Mouse (Mus musculus) hindbrain, embryonic 14.5 days (tissue): Measurements from ENCODE around the gene Tmprss11e. TPM values are rescaled to one million over a fixed set of nuclear protein-coding genes. Genes with fewer than 3 reads are reported as not detected.

Source experiments
- ATAC-seq: fragments of 200-750 bp; cut with Nextera tagmentation; 2 replicates; pipeline ENCODE4 v1.8.0; 2017; ENCODE audit warnings: moderate number of reproducible peaks, mild to moderate bottlenecking, moderate TSS enrichment, moderate library complexity; ENCODE audit not compliant: low FRiP score
- DNase-seq: peaks from one replicate; pipeline ENCODE4 v3.0.0-alpha.2; 2015; ENCODE audit warnings: low spot score
- H3K27ac ChIP-seq: fragments of 300-500 bp; sonication (generic); 2 replicates; pipeline ENCODE4 v1.5.1; 2014; ENCODE audit warnings: mild to moderate bottlenecking, moderate library complexity
- H3K27me3 ChIP-seq: fragments of 300-500 bp; sonication (generic); 2 replicates; pipeline ENCODE4 v1.6.1; 2014; ENCODE audit warnings: mild to moderate bottlenecking, low read length, mixed read lengths; ENCODE audit not compliant: control insufficient read depth, insufficient read depth
- H3K36me3 ChIP-seq: fragments of 300-500 bp; sonication (generic); replicated peaks from 2 replicates; pipeline ENCODE4 v1.6.1; 2014; ENCODE audit not compliant: control insufficient read depth, insufficient read depth
- H3K4me1 ChIP-seq: fragments of 300-500 bp; sonication (generic); replicated peaks from 2 replicates; pipeline ENCODE4 v1.6.1; 2014; ENCODE audit warnings: antibody characterized with exemption, low read length, mixed read lengths; ENCODE audit not compliant: control insufficient read depth, insufficient read depth
- H3K4me2 ChIP-seq: fragments of 300-500 bp; sonication (generic); replicated peaks from 2 replicates; pipeline ENCODE4 v1.6.1; 2014; ENCODE audit warnings: mild to moderate bottlenecking, moderate library complexity
- H3K4me3 ChIP-seq: fragments of 300-500 bp; sonication (generic); replicated peaks from 2 replicates; pipeline ENCODE4 v1.5.1; 2014; ENCODE audit warnings: mild to moderate bottlenecking, low read length
- H3K9ac ChIP-seq: fragments of 300-500 bp; sonication (generic); 2 replicates; pipeline ENCODE4 v1.6.1; 2014
- H3K9me3 ChIP-seq: fragments of 300-500 bp; sonication (generic); 2 replicates; pipeline ENCODE4 v1.6.1; 2016; ENCODE audit warnings: low read length; ENCODE audit not compliant: control insufficient read depth
- WGBS: fragments of 180-500 bp; shearing (Covaris S2); extraction: QIAGEN DNeasy Blood & Tissue Kit; methylation state at CpG from one replicate; pipeline ENCODE4 v1.1.7; 2014; 5-methylcytosine and 5-hydroxymethylcytosine counted together
- polyA plus RNA-seq: library from polyadenylated mRNA; unstranded; fragments of >200 nt; fragmentation: Nextera tagmentation; extraction: Ambion mirVana; gene quantifications from 2 replicates; pipeline ENCODE4 v1.2.1, GENCODE M21; 2014

Gene Tmprss11e
- 0.05 TPM in 1 of 2 replicates, not detected in the other for polyA plus RNA-seq

DNA sequence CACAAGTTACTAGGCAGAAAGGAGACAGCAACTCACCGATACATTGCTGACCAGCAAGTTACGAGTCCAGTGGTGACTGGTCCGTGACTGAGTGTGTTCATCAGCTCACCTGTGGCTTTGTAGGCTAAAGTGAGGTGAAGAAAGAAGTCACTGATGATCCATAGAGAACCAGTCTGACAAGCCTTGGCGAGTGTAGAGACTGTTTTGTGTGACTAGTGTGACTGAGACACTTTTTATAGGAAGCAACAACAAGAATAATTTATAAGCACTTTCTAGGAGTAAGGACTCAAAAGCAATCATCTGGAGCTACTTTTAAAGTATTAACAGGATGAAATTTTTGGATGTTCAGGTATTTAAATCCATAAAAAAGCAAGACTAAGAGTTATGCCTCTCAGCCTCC is at the start of gene Tmprss11e:
Gene Tmprss11e (minus strand): TSS at position 101 of the 400 bp plus-strand sequence.
- Histone ChIP-seq H3K27me3 (no peaks in the 10 kb centered on the region), H3K4me3 (no peak within 1 kb of the TSS), H3K27ac (no peak within 1 kb of the TSS), H3K4me1 (no peaks in the 10 kb centered on the region), H3K9ac (no peak within 1 kb of the TSS), H3K9me3 (no peaks in the 10 kb centered on the region), H3K4me2 (no peak within 1 kb of the TSS), H3K36me3 (no peaks in the 10 kb centered on the region)
- DNase-seq: no peak
- 91% methylated on average over 4 of the region's 4 CpGs for WGBS
- ATAC-seq: no peak

DNA sequence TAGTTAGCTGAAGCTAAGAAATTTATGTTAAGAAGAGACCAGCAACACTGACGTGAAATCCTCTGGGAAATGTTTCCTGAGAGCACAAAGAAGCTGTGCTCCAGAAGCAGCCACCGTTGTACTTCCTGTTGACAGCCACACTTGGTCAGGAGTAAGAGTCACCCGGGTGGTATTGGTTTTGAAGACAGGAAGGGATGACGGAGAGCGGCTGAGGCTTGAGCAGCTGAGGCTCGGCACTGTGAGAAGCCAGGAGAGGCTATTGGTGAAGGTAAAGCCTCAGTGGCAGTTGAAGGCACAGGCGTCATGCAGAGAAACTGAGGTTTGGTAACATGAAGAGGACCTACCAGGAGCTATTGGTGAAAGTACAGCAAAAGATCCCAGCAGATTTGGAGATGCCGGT is 47.2 kb upstream of the Tmprss11e start:
- no peaks in the 10 kb centered on the region for H3K4me1 ChIP-seq
- 79% methylated on average over 8 of the region's 8 CpGs for WGBS

DNA sequence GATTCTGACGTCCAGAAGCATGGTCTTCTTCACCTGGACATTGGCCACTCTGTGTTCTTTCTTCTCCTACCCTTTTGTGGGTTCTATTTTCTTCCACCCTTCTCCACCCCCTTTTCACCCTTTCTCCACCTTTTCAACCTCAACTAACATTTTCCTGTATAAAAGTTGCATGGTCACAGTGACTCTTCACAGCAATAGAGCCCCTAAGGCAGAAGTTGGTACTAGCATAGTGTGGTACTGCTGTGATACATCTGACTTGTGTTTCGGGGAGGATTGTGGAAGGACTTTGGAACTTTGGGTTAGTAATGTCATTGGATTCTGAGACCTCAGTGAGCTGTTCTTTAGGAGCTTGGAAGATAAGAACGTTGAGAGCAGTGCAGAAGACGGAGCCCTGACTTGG is 46.6 kb upstream of the Tmprss11e start:
- Histone ChIP-seq H3K9ac (no peak overlapping the region), H3K36me3 (no peaks in the 10 kb centered on the region), H3K4me2 (no peak overlapping the region), H3K27ac (no peak overlapping the region), H3K9me3 (no peaks in the 10 kb centered on the region), H3K4me3 (no peak overlapping the region), H3K27me3 (no peaks in the 10 kb centered on the region), H3K4me1 (no peaks in the 10 kb centered on the region)
- ATAC-seq: no peak
- no peak for DNase-seq
- 72% methylated on average over 4 of the region's 4 CpGs for WGBS

More for the DNA sequence above, 47.2 kb upstream of the Tmprss11e start:
- DNase-seq (no peak), ATAC-seq (no peak)
- H3K9ac ChIP-seq: no peak overlapping the region
- no peak overlapping the region for H3K27ac ChIP-seq
- no peaks in the 10 kb centered on the region for H3K9me3 ChIP-seq
- H3K4me3 ChIP-seq: no peak overlapping the region
- H3K36me3 ChIP-seq: no peaks in the 10 kb centered on the region
- no peaks in the 10 kb centered on the region for H3K27me3 ChIP-seq
- H3K4me2 ChIP-seq: no peak overlapping the region

DNA sequence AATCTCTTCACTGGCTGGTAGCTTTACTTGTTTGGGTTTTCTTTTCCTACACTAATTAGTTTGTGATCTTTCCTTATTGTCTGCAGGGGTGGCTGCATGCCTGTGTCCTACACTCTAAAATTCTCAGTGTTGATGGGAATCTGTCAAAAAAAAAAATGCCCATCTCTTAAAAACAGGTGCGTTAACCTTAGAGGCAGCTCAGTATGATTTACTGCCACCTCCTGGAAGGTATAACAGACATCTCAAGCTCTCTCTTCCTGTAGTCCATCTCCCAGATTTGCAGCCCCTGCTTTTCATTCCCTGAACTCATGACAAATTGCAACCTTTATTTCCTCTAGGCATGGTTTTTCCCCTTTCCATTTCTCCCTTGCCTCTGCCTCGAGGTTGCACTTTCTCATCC is 44.3 kb upstream of the Tmprss11e start:
- no peaks in the 10 kb centered on the region for H3K9me3 ChIP-seq
- no peak overlapping the region for H3K4me2 ChIP-seq
- H3K27ac ChIP-seq: no peak overlapping the region
- no peaks in the 10 kb centered on the region for H3K4me1 ChIP-seq
- H3K9ac ChIP-seq: no peak overlapping the region
- no peaks in the 10 kb centered on the region for H3K27me3 ChIP-seq
- no peak for ATAC-seq
- WGBS: 74% methylated on average over 2 of the region's 2 CpGs
- no peak overlapping the region for H3K4me3 ChIP-seq
- H3K36me3 ChIP-seq: no peaks in the 10 kb centered on the region
- DNase-seq: no peak

DNA sequence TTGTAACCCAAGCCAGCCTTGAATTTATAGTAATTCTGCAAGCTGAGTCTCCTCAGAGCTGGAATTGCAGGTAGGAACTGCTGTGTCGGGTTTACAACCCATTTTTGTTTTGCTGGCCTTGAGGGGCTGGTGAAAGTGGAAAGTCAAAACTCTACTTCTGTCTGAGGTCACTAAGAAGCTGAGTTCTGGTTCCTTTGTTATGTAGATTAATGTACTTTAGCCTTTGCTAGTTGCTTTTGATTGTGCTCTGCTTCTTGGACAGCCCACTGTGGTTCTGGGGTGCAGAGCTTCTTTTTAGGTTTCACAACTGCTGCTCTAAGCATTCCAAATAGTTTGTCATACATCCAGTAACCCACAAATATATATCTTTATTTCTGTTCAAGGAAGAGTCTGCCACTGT is 41.2 kb upstream of the Tmprss11e start:
- Histone ChIP-seq H3K9ac (no peak overlapping the region), H3K27me3 (no peaks in the 10 kb centered on the region), H3K4me1 (no peaks in the 10 kb centered on the region), H3K4me2 (no peak overlapping the region), H3K4me3 (no peak overlapping the region), H3K36me3 (no peaks in the 10 kb centered on the region), H3K27ac (no peak overlapping the region), H3K9me3 (no peaks in the 10 kb centered on the region)
- DNase-seq: no peak
- 36% methylated on average over 1 of the region's 1 CpGs for WGBS
- no peak for ATAC-seq

DNA sequence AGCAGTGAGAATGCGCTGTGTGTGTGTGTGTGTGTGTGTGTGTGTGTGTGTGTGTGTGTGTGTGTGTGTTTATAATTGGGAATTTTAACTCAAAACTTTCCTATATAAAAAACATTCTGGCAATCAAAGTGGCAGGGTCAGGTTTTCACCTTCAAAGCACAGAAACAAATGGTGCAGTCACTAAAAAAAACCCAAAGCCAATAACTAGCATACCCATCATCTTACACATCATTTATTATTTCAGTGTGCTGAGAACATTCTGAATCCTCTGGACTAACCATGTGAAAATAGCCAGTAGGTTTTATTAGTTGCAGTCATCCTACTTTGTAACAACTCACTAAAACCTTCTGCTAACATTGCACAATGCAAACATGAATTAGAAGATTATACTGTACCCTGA is 38.6 kb upstream of the Tmprss11e start:
- H3K9me3 ChIP-seq: no peaks in the 10 kb centered on the region
- DNase-seq (no peak), ATAC-seq (no peak)
- WGBS: 85% methylated on average over 1 of the region's 1 CpGs
- H3K27me3 ChIP-seq: no peaks in the 10 kb centered on the region
- H3K4me1 ChIP-seq: no peaks in the 10 kb centered on the region
- H3K36me3 ChIP-seq: no peaks in the 10 kb centered on the region
- no peak overlapping the region for H3K4me2 ChIP-seq
- H3K9ac ChIP-seq: no peak overlapping the region
- no peak overlapping the region for H3K27ac ChIP-seq
- no peak overlapping the region for H3K4me3 ChIP-seq

DNA sequence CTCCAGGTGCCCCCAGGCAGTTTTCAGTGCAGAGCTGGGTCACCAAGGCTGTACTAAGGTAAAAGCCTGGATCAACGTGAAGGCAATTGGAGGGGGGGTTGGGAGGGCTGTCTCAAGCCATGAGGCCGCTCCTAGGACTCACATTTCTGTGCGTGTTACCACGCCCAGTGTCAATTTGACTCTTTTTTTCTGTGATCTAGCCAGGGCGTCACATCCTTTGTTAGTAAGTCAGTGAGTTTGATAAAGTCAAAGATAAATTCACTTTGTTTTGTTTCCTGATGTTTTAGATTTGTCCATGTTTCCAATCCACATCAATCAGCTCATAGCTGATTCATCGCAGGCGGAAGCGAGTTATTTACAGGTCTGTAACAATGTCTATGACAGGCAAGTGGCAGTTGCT is 37.4 kb upstream of the Tmprss11e start:
- Histone ChIP-seq H3K4me2 (no peak overlapping the region), H3K9me3 (no peaks in the 10 kb centered on the region; the same call in 1 of the 2 replicates), H3K27ac (no peak overlapping the region), H3K4me3 (no peak overlapping the region), H3K27me3 (no peaks in the 10 kb centered on the region), H3K4me1 (no peaks in the 10 kb centered on the region), H3K9ac (no peak overlapping the region), H3K36me3 (no peaks in the 10 kb centered on the region)
- WGBS: 52% methylated on average over 8 of the region's 8 CpGs
- ATAC-seq (no peak), DNase-seq (no peak)

DNA sequence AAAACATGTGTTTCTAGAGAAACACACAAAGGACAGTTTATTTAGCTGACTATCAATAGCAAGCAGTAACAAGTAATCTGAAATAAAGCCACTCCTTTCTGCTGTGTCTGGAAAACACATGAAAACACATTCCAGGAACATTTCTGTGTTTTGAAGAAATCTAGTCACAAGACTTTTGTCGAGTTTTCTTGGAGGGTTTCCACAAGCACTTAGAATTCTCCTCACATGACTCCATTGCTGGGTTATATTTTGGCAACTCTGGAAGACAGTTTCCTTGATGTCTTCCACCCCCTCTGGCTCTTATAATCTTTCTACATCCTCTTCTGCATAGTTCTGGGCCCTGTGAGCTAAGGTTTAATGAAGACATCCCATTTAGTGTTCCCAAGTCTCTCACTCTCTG is 32.9 kb upstream of the Tmprss11e start:
- Histone ChIP-seq H3K4me1 (no peaks in the 10 kb centered on the region), H3K9me3 (no peaks in the 10 kb centered on the region; the same call in 1 of the 2 replicates), H3K4me2 (no peak overlapping the region), H3K27me3 (no peaks in the 10 kb centered on the region), H3K9ac (no peak overlapping the region), H3K4me3 (no peak overlapping the region), H3K27ac (no peak overlapping the region), H3K36me3 (no peaks in the 10 kb centered on the region)
- DNase-seq: no peak
- WGBS: 87% methylated on average over 1 of the region's 1 CpGs
- ATAC-seq: no peak

DNA sequence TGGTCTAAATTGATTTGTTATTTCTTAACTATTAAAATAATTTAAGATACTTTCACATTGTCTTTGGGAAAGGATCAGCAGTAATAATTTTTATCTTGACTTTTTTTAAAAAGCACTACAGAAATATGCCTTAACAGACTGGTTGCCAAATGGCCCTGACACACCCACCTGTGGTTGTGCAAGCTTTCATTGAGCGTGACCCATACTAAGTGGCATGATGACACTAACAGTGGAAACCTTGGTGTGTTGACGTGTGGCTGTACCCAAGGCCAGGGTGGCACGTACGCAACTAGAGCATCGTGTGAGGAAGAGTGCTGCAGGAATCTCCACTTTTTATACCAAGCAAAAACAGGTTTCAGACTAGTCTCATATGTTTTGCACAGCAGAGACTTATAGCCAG is 31.3 kb upstream of the Tmprss11e start:
- H3K4me3 ChIP-seq: no peak overlapping the region
- H3K9me3 ChIP-seq: no peaks in the 10 kb centered on the region; the same call in 1 of the 2 replicates
- ATAC-seq: no peak
- no peak overlapping the region for H3K27ac ChIP-seq
- no peak for DNase-seq
- no peaks in the 10 kb centered on the region for H3K27me3 ChIP-seq
- no peaks in the 10 kb centered on the region for H3K4me1 ChIP-seq
- WGBS: 91% methylated on average over 5 of the region's 5 CpGs
- H3K36me3 ChIP-seq: no peaks in the 10 kb centered on the region
- H3K4me2 ChIP-seq: no peak overlapping the region
- no peak overlapping the region for H3K9ac ChIP-seq

DNA sequence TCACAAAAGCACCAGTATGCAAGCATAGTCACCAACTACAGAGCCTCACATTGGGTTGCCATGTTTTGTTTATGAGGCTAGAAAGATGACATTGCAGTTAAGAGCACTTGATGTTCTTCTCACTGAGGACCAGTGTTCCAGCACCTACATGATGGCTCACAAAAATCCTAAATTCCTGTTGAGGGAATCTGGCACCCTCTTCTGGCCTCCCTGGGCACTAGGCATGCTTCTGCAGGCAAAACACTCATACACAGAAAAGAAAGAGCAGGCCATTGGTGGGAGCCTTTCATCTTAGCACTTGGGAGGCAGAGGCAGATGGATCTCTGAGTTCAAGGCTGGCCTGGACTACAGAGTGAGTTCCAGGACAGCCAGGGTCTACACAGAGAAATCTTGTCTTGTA is 25.4 kb upstream of the Tmprss11e start:
- ATAC-seq (no peak), DNase-seq (no peak)
- Histone ChIP-seq H3K9me3 (no peaks in the 10 kb centered on the region), H3K4me3 (no peak overlapping the region), H3K36me3 (no peaks in the 10 kb centered on the region), H3K27ac (no peak overlapping the region), H3K27me3 (no peaks in the 10 kb centered on the region), H3K4me1 (no peaks in the 10 kb centered on the region), H3K4me2 (no peak overlapping the region), H3K9ac (no peak overlapping the region)
